19 mouse cellular contexts compared by ENCODE assay signal in genomic region chr10:62837987-62838386, GRCm38 (mm10).
"Had no signal": no experiment of that assay in that cellular context is flagged by ENCODE, and none has a peak within 500 bp of the region (broad histone marks: within the 10 kb centered on the region; RNA-seq: fewer than 3 reads in every experiment).

No protein-coding gene starts in this region.

- H3K4me3 ChIP-seq: midbrain, embryonic 10.5 days; midbrain, embryonic 12.5 days; myocyte; neural tube, embryonic 13.5 days; neural tube, embryonic 15.5 days had no signal

- H3K27ac ChIP-seq: midbrain, embryonic 10.5 days; midbrain, embryonic 12.5 days; neural tube, embryonic 13.5 days; neural tube, embryonic 15.5 days had no signal

- H3K27me3 ChIP-seq: midbrain, embryonic 12.5 days; neural tube, embryonic 13.5 days; neural tube, embryonic 15.5 days had no signal

- H3K9me3 ChIP-seq: midbrain, embryonic 10.5 days; midbrain, embryonic 12.5 days; neural tube, embryonic 13.5 days; neural tube, embryonic 15.5 days had no signal

- DNase-seq: liver, postnatal 0 days; lung, embryonic 14.5 days; lung, postnatal 10 days; lung, postnatal 4 days; midbrain, embryonic 14.5 days; retina, postnatal 1 day; right cerebral cortex, adult 18-20 months; right cerebral cortex, postnatal 25 days; right cerebral cortex, postnatal 4 days; spleen, adult 18-20 months; thymus, adult 18-20 months; thymus, postnatal 14 days; thymus, postnatal 36 days had no signal

- H3K9ac ChIP-seq: liver, postnatal 0 days; lung, embryonic 14.5 days; midbrain, embryonic 12.5 days; neural tube, embryonic 13.5 days; neural tube, embryonic 15.5 days had no signal

- H3K4me1 ChIP-seq: midbrain, embryonic 10.5 days; midbrain, embryonic 12.5 days had no signal

- ATAC-seq: liver, postnatal 0 days; midbrain, embryonic 16.5 days had no signal
